Mouse (Mus musculus) A20 (cell line): ENCODE data around the gene Gm45140.

Experiments
- DNase-seq: peaks from one replicate; pipeline ENCODE4 v3.0.0-alpha.2; 2011; ENCODE audit warnings: low read depth, low spot score

Gm45140 gene

DNA sequence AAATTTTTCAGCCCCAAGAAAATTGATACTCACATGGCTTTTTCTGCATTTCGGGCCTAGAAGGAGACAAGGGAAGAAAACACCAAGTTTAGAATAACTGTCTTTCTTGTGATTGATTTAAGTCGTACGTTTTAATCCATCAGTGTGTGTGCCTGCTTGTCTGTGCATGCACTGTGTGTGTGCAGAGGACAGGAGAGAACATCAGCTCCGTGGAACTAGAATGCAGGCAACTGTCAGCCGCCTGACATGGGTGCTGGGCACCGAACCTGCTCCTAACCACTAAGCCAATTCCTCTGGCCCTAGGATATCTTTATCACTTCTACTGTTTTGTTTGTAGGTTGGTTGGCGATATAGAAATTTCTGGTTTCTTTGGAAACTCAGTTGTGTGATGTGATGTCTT lies at the start of gene Gm45140:
Gene Gm45140, minus strand, starts transcription at position 101 of the 400 bp plus-strand sequence.
- DNase-seq = no peak

DNA sequence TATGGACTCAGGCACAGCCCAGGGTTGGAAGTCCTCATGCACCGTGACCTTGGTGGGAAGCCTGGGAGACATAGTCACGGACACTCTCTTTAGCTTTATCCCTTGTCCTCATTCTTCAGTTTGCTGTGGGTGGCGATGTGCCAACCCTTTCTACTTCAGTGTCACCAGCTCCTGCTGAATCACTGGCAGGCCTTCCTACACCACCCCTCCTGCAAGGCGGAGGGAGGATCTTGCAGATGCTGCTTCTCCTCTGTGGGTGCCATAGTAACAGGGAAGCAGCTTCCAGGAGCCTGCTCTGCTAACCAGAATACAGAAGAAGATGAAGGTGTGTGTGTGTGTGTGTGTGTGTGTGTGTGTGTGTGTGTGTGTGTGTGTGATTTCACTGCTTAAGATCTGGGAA lies 47.2 kb upstream of the Gm45140 start:
- DNase-seq = no peak

DNA sequence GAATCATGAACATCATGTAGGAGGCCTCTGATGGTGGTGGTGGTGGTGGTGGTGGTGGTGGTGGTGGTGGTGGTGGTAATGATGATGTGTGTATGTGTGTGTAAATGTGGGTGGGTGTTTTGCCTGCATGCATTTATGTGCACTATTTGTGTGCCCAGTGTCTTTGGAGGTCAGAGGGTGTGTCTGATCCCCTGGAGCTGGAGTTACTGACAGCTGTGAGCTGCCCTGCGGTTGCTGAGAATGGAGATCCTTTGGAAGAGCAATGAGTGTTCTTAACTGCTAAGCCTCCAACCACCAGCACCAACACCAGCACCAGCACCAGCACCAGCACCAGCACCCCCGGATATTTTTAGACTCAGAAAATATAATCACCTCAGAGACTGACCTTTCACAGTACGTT lies 46.6 kb upstream of the Gm45140 start:
- no peak for DNase-seq

DNA sequence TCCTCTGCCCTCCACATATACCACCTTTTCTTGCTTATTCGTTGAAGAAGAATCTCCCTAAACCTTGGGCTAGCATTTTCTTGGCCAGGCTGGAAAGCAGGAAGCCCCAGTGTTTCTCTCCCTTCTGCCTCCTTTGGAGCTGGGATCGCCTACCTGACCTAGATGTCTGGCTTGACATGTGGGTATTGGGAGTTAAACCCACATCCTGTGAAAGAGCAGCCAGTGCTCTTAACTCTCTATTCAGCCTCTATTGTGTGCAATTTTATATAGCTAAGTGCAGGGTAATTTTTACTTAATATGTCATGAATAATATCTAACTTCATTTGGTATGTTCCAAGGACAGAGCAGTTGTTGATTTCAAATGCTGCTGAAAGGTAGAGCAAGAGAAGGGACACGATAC lies 44.0 kb upstream of the Gm45140 start:
- no peak for DNase-seq

DNA sequence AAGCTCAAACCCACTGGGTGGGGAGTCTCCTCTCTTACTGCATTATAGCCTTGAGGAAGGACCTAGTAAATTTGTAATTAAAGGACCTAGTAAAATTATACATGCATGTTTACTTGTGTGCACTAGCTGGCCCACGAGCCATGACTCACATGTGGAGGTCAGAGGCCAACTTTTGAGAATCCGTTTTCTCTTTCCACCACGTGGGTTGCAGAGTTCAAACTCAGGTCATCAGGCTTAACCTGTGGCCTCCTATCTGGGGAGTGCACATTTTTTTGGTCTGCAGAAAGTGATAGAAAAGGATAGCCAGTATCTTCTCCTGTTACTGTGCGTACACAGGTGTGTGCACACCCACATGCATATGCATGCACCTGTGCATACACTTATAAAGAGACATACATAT lies 43.4 kb upstream of the Gm45140 start:
- DNase-seq = no peak

DNA sequence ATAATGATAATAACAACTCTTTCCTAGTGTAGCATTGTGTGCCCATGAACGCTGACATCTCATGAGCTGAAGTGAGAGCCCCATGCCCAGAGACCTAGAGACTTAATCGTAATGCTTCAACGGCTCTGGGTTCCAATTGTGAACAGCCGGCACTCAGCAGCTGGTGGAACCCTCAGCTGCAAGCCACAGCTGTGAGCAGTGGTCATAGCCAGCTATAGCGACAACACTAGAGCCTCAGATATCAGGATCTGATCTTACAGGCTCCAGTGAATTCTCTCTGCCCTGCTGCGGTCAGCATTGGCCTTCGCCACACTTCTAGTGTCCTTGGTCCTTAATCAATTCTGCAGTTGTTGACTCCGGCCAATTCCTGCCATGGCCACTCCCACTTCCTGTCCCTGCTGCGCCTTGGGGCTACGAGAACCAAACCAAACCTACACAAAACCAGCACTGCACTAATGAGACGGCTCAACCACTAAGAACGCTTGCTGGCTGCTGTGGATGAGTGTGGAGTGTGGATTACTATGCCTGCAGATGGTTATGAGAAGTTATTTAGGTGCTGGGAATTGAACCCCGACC lies 40.6 kb upstream of the Gm45140 start:
- DNase-seq = peak; percentile 48

DNA sequence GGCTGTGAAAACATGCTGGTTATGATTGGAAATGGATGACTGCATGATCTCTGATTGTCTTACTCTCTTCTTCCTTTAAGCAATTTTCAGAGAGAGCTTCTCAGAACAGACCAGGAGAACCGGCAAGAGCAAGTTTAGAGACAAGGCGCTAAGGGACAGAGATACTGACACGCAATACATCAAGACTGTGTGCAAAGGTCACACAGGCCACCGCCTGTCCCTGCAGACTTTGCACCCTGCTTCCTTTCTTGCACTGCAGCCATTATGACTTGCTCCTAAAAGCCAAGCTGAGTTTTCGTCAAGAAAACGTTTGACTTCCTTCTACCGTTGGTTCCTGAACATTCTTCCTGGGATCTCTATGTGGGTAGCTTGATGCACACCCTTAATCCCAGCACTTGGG lies 40.0 kb upstream of the Gm45140 start:
- no peak for DNase-seq

DNA sequence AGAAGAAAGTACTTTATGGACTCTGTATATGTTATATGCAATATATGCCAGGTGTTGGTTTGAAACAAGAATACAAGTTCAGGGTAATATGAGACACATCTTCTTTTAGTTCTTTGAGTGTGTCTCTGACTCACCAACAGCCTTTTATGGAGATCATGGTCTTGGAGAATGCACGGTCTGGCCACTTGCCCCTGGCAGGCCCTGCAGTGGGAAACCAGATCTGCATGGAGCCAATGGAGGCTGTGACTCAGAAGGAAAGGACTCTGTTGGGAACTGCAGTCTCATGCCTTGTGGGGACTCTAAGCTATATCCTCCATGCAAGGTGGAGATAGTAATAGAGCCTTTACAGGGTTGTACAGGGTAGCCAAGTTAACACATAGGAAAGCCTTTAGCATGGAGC lies 39.5 kb upstream of the Gm45140 start:
- DNase-seq = no peak

DNA sequence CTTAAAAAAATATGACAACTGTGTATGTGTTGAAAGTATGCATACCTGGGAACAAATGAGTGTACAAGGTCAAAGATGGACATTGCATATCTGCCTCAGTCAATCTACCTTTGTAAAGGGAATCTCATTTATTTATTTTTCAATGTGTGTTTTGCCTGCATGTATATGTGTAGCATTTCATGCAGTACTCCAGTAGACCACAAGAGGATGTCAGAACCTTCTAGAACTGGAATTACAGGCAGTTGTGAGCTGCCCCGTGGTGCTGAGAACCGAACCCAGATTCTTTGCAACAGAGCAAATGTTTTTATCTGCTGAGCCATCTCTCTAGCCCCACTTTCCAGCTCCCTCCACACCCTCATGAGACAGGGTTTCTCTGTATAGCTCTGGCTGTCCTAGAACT lies 38.4 kb upstream of the Gm45140 start:
- no peak for DNase-seq

DNA sequence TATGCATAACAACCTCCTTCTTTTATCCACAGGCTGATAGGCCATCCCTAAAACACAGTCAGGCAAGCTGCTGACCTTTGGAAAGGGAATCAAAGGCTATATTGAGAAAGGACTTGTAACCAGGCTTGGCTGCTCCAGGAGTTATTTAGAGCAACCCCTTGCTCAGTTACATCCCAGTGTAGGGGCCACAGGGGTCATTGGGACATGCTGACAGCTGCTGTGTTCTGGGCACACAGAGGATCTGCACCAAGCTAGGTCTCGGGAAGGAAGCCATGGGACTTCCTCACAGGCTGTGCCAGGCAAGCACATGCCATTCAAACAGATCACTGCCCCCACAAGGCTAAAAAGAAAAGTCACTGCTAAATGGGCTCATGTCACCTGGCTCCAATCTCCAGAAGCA lies 37.5 kb upstream of the Gm45140 start:
- no peak for DNase-seq

DNA sequence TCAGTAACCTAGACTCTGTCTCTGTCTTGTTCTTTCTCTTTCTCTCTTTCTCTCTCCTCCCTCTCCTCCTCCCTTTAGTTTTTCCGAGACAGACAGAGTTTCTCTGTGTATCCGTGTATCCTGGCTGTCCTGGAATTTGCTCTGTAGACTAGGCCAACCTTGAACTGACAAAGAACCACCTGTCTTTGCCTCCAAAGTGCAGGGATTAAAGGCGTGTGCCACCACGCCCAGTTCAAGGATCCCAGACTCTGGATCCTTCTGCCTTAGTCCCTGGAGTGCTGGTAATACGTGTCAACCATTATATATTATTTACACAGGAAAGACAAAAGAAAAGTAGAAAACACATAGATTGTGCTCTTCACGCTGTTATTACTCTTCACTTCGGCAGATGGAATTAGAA lies 35.6 kb upstream of the Gm45140 start:
- no peak for DNase-seq

DNA sequence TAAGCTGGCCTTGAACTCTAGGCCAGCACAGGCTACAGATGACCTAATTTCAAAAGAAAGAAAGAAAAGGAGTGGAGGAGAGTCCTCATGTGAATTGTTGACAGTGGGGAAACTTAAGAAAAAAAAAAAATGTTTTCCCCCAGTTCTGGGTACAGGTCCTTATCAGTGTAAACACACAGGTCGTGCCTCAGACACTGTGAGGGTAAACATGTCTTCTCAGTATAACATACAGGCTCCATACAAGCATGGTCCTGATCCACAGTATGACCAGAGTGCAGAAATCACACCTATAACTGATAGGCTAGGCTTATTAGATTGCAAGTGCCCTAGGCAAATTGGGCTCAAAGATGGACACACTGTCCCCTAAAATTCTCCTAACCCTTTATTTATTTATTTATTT lies 34.8 kb upstream of the Gm45140 start:
- DNase-seq = no peak

DNA sequence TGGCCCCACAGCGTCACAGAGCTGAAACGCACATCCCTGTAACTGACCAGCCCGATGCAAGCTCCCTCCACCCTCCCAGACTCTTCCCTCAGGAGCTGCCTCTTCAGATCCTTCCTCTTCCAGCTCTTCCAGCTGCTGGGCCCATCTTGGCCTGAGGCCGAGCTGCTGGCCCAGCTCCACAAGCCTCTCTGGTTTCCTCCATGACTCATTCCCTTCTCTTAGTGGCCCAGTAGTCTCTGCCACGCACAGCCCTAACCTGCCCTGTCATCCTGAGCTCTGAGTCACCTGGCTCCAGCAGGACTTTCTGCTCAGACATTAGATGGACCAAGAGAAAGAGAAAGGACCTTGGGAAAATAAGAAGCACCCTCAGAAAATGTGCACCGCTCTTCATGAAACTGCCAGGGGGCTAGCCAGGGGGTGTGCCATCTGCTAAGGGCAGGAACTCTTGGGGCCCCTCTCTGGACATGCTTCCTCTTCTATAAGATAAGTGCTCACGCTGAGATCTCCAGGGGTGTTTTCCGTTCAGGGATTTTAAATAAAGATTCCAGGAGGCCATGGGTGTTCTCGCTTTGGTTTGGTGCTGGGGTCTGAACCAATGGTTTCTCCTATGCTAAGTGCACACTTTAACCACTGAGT lies 33.4 kb upstream of the Gm45140 start:
- DNase-seq = no peak

DNA sequence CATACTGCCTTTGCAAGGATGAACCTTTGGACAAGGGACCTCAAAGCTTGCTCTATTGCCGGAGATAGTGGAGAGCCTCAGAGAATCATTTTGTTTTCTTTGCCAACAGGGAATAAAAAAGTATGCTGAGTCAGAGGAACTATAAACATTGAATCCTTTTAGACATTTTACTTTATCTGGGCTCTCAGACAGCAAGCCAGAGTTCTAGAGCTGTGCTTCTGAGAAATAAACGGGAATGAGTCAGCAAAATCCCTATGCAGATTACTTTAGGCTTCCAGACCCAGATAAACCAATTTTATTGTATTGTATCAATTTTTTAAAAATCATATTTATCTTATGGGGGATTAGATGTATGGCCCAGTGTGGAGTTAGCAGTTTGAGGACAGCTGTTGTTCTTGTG lies 31.7 kb upstream of the Gm45140 start:
- DNase-seq = no peak

DNA sequence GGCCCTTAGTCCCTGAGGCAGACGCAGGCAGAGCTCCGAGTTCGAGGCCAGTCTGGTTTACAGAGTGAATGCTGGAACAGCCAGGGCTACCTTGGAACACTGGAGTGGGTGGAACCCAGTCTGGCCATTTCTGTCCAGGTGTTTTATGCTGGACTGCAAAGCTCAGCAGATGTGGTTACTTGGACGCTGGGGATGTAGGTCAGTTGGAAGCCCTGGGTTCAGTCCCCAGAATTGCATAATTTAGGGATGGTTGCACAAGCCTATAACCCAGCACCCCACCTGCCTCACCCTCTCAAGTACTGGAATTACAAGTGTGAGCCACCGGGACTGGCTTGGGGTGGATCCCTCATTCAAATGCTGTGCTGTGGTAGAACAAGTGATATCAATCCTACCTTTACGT lies 30.6 kb upstream of the Gm45140 start:
- no peak for DNase-seq

DNA sequence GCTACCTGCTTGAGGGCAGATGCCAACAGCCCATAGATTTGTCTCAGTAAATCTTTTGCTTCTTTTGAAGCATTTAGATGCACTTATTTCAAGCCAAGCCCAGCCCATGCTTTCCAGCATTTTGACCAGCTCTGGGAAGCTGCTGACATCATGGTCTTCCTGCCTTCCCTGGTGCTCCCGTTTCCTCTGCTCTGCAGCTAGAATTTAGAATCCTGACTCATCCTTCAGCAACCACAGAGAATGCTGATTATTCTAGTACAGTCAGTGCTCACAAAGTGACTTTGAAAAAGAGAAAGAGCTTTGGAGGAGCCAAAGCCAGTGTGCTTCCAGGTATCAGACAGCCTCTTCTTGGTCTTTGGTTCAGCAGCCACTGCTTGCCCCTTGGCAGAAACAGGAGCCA lies 21.5 kb upstream of the Gm45140 start:
- no peak for DNase-seq

DNA sequence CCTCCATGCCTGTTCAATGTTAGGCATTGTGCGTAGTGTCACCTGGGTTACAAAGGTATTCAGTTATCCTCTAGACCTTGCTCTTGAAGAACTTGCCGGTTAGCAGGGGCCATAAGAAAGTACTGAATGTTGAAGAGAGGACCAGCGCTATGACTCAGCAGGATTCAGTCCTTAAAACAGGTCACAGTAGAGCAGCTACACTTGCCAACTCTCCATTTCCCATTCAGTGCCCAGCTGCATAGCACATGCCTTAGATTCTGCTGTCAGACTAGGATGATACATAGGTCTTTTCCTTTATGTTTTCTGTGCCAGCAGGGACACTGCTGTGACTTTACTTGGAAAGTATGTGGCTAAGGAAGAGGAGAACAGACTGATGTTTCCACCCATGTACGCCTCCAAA lies 17.9 kb upstream of the Gm45140 start:
- DNase-seq = peak; percentile 47

DNA sequence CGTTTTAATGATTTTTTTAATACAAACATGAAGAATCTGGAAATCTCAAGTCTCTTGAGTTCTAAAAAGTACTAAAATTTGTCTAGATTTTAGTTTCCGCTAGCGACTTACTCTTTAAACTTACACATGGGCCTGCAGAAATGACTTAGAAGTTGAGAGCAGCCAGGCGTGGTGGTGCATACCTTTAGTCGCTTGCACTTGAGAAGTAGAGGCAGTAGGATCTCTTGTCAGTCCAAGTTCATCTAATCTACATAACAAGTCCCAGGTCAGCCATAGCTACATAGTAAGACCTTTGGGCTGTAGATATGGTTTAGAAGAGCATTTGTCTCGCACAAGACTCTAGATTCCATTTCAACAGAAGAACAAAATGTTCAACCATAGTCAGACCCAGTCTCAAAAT lies 16.3 kb upstream of the Gm45140 start:
- peak; percentile 46 for DNase-seq

DNA sequence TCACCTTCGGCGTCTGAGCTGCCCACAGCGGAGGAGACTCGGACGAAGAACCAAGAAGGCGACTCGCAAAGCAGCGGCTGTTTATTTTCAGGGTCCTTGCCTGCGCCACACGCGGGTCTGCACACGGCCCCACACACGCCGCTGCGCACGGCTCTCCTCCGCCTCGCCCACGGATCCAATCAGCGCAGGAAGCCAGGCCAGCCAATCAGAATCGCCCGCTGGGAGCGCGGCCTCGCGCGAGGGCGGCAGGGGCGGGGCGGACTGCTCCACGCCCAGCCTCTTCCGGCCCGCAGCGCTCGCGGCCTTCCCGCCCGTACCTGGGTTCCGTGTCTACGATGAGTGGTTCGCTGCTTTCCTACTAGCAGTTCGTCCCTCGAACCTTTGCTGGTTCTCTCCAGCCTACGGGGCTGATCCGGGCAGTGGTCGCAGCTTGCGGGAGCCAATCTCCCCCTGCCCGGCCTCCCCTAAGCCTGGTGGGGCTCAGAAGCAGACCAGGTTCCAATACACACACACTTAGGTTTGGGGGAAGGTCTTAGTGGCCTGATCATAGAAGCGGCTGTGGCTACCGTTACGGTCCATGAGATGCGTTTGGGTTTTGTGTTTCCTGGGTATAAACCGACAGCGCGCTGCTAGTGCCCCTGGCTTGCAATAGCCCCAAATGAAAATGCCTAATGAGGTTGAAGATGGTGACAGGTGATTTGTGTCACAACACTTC lies 15.5 kb upstream of the Gm45140 start, which contains the start of gene Cnbp:
Gene Cnbp, minus strand, starts transcription at position 207 of the 715 bp plus-strand sequence.
- peak; percentile 97 for DNase-seq

DNA sequence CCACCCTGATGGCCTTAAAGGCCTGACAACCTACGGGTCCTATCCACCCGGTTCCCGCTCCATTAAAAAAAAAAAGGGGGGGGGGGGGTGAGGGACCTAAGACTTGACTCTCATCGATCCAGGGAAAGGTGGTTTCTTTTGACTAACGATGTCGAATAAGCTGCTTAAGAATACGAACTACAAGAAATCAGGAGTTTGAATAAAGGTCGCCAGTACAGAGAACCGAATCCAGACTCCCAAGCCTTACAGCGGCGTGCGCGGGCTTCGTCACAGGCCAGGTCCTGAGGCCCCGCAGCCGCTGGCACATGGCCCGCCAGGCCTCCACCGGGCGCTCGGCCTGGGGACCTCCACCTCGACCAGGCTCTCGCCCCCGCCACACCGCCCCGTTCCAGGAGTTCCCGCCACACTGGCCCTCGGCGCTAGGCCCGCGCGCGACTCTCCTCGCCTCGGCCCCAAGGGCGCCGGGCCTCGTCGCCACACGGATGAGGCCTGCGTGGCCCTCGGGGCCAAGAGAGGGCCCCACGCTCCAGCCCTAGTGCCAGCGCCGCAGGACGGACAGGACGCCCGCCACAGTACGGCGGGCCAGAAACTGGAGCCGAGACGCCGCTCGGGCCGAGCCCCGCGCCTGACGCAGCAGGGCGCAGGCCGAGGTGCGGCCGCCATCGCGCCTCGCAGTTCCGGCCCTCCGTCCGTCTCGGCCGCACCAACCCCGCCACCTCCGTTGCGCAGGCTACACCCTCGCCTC lies 14.7 kb upstream of the Gm45140 start:
- no peak for DNase-seq

DNA sequence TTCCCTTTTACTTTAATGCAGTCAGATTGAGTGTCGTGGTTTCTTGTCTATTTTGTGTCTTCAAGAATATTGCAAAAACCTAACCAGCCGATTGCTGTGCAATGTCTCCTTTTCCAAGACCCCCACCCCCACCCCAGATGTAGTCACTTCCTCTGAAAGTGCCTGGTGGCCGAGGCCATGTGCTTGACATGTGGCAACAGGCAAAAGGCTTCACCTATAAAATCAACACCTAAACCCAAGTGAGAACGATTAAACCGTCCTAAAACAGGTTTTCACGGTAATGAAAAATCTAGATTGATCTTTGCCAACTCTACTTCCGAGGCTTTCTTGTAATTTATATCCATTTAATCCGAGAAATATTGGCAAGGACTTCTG lies 14.2 kb upstream of the Gm45140 start:
- peak; percentile 80 for DNase-seq

DNA sequence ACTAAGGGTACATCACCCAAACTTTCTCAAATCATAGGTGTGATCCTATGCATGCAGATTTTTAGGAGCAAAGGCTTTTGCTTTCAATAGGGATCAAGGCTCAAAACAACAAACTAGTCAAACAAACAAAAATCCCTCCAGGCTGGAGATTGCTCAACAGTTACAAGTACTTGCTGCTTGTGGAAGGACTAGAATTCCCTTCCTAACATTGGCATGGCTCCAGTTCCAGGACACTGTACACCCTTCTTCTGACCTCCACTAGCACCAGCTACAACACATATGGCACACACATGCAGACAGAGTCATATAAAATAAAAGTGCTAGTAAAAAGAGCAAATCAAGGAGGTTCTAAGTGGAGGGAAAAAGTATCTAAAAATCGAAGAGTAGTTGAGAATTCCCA lies 11.2 kb upstream of the Gm45140 start:
- no peak for DNase-seq
